Mouse (Mus musculus) urinary bladder, adult 18-20 months (tissue): ENCODE data around the gene Slc13a3.
"Not testable (repeated sequence)": the region's sequence is repeated elsewhere in the genome, so short reads cannot be mapped to it uniquely, and the experiment has no call there.

Experiments used
- DNase-seq, 2 experiments: peaks; one replicate each; pipeline ENCODE4 v3.0.0; 2022; ENCODE audit warnings: low spot score in 2 of 2, mixed read lengths in 2 of 2

The Slc13a3 gene

GRCm38 (mm10) chr2:165473003-165473402, at the start of gene Slc13a3:
Gene Slc13a3 (minus strand): TSS chr2:165473230.
- no peak for DNase-seq

- DNase-seq = no peak
Measured at GRCm38 (mm10) chr2:165515178-165515728, 42.2 kb upstream of the Slc13a3 start.

- no peak for DNase-seq
Measured at GRCm38 (mm10) chr2:165512870-165513600, 40.0 kb upstream of the Slc13a3 start.

GRCm38 (mm10) chr2:165512426-165512825, 39.4 kb upstream of the Slc13a3 start:
- no peak for DNase-seq

- not testable (repeated sequence) for DNase-seq
Measured at GRCm38 (mm10) chr2:165511530-165511929, 38.5 kb upstream of the Slc13a3 start.

GRCm38 (mm10) chr2:165510914-165511458, 38.0 kb upstream of the Slc13a3 start:
- DNase-seq = not testable (repeated sequence)

- DNase-seq = no peak
Measured at GRCm38 (mm10) chr2:165510466-165510865, 37.4 kb upstream of the Slc13a3 start.

GRCm38 (mm10) chr2:165509686-165510085, 36.7 kb upstream of the Slc13a3 start:
- no peak for DNase-seq

GRCm38 (mm10) chr2:165503259-165504203, 30.5 kb upstream of the Slc13a3 start, which contains the start of gene Slc2a10:
Gene Slc2a10 (plus strand): TSS chr2:165503787.
- peak; percentile 18 to 20 for DNase-seq

GRCm38 (mm10) chr2:165498816-165499215, 25.8 kb upstream of the Slc13a3 start:
- DNase-seq = no peak

- DNase-seq = no peak
Measured at GRCm38 (mm10) chr2:165497706-165498275, 24.8 kb upstream of the Slc13a3 start.

- DNase-seq = peak in 1 of 2 experiments; percentile 48
Measured at GRCm38 (mm10) chr2:165496251-165496650, 23.2 kb upstream of the Slc13a3 start.

- DNase-seq = no peak
Measured at GRCm38 (mm10) chr2:165494495-165494894, 21.5 kb upstream of the Slc13a3 start.

- peak in 1 of 2 experiments; percentile 14 for DNase-seq
Measured at GRCm38 (mm10) chr2:165493587-165494210, 20.7 kb upstream of the Slc13a3 start.

- peak; percentile 78 to 81 for DNase-seq
Measured at GRCm38 (mm10) chr2:165492648-165493553, 19.9 kb upstream of the Slc13a3 start, which contains the start of gene Trp53rka. Gene Trp53rka (minus strand): TSS chr2:165493324.

- DNase-seq = peak in 1 of 2 experiments; percentile 15
Measured at GRCm38 (mm10) chr2:165486881-165487535, 14.0 kb upstream of the Slc13a3 start.

- no peak for DNase-seq
Measured at GRCm38 (mm10) chr2:165486401-165486800, 13.4 kb upstream of the Slc13a3 start.

- no peak for DNase-seq
Measured at GRCm38 (mm10) chr2:165485826-165486225, 12.8 kb upstream of the Slc13a3 start.

- DNase-seq = no peak
Measured at GRCm38 (mm10) chr2:165484152-165484551, 11.1 kb upstream of the Slc13a3 start.
